Mouse (Mus musculus) neural tube, embryonic 11.5 days (tissue): ENCODE measurements at regions not wholly inside any gene's neighbourhood (a gene's known extent, or its start where the extent isn't known, plus 50 kb on each side); places are given as distances from the start of the nearest gene placed in this dataset.

Experiments used
- ATAC-seq: fragments of 200-750 bp; cut with Nextera tagmentation; 2 replicates; pipeline ENCODE4 v1.8.0; 2017; ENCODE audit warnings: moderate number of reproducible peaks, mild to moderate bottlenecking, moderate TSS enrichment, moderate library complexity; ENCODE audit not compliant: insufficient read depth, low FRiP score, low TSS enrichment
- DNase-seq: peaks from one replicate; pipeline ENCODE4 v3.0.0-alpha.2; 2015; ENCODE audit warnings: low spot score
- H3K27ac ChIP-seq: fragments of 300-500 bp; sonication (generic); 2 replicates; pipeline ENCODE4 v1.5.1; 2014; ENCODE audit warnings: low read depth, mild to moderate bottlenecking, low read length
- H3K27me3 ChIP-seq: fragments of 300-500 bp; sonication (generic); 2 replicates; pipeline ENCODE4 v1.6.1; 2014; ENCODE audit warnings: mild to moderate bottlenecking, low read length, mixed read lengths; ENCODE audit not compliant: control insufficient read depth, insufficient read depth
- H3K36me3 ChIP-seq: fragments of 300-500 bp; sonication (generic); 2 replicates; pipeline ENCODE4 v1.6.1; 2014; ENCODE audit warnings: mild to moderate bottlenecking, low read length, moderate library complexity, mixed read lengths; ENCODE audit not compliant: control insufficient read depth, insufficient read depth
- H3K4me1 ChIP-seq: fragments of 300-500 bp; sonication (generic); 2 replicates; pipeline ENCODE4 v1.6.1; 2014; ENCODE audit warnings: low read length, mixed read lengths; ENCODE audit not compliant: control insufficient read depth, insufficient read depth
- H3K4me2 ChIP-seq: fragments of 300-500 bp; sonication (generic); 2 replicates; pipeline ENCODE4 v1.6.1; 2014; ENCODE audit warnings: low read depth, mild to moderate bottlenecking, moderate library complexity
- H3K4me3 ChIP-seq: fragments of 300-500 bp; sonication (generic); 2 replicates; pipeline ENCODE4 v1.5.1; 2014; ENCODE audit warnings: low read depth, low read length
- H3K9ac ChIP-seq: fragments of 300-500 bp; sonication (generic); 2 replicates; pipeline ENCODE4 v1.6.1; 2014; ENCODE audit warnings: mild to moderate bottlenecking, low read length
- H3K9me3 ChIP-seq: fragments of 300-500 bp; sonication (generic); 2 replicates; pipeline ENCODE4 v1.6.1; 2016; ENCODE audit warnings: low read length; ENCODE audit not compliant: control insufficient read depth
- WGBS: fragments of 180-500 bp; shearing (Covaris S2); extraction: QIAGEN DNeasy Blood & Tissue Kit; methylation state at CpG from one replicate; pipeline ENCODE4 v1.1.7; 2014; 5-methylcytosine and 5-hydroxymethylcytosine counted together

DNA sequence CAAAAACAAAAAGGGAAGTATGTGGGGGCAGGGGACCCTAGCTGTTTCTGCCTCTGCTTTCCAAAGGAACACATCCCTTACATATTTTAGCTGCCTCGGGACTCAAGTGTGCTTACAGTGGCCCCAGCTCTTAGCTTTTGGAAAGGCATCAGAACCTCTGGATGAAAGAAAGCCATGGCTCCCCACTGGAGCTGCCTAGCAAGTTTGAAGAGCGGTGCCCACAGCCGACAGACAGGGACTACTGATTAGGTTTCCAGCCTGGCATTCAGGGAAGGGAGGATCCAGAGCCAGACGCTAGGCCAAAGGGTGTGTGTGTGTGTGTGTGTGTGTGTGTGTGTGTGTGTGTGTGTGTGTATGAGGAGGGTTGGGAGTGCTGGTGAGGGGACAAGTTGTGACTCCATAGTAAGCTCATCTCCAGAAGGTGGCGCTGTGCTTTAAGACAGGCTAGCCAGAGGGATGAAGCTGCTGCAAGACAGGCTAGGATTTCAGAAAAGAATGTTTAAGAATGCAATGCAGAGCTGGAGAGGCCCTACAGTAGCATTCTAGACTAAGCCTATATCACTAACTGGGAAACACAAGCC, 318.9 kb downstream of the Mycn start:
- no peaks in the 10 kb centered on the region for H3K36me3 ChIP-seq
- WGBS = 23% methylated on average over 5 of the region's 5 CpGs
- ATAC-seq (peak; percentile 87), DNase-seq (peak; percentile 88)
- no peaks in the 10 kb centered on the region for H3K27me3 ChIP-seq
- H3K9me3 ChIP-seq = no peaks in the 10 kb centered on the region
- H3K9ac ChIP-seq = no peak overlapping the region
- H3K4me2 ChIP-seq = no peak overlapping the region
- H3K4me3 ChIP-seq = no peak overlapping the region
- H3K27ac ChIP-seq = no peak overlapping the region
- H3K4me1 ChIP-seq = peaks cover 11% of the 10 kb centered on the region

DNA sequence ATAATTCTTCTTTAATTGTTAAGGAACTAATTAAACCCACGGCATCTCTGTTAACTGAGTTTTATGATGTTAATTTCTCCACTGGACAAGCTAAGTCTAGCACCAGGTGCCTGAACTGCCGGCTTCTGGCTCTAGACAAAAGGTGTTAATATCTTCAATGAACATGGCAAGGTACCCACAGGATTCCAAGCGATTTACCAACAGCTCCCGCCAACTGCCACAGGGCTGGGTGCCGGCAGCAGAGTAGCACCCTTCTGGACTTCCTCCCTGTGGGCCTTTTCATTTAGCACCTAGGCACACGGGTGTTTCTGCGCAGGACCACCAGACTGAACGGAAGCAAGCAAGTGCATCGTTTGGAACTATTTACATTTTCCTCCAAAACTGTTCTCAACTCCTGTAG, 320.2 kb downstream of the Mycn start:
- H3K4me1 ChIP-seq = peaks cover 11% of the 10 kb centered on the region
- H3K27me3 ChIP-seq = no peaks in the 10 kb centered on the region
- ATAC-seq (no peak), DNase-seq (no peak)
- 85% methylated on average over 9 of the region's 9 CpGs for WGBS
- H3K9ac ChIP-seq = no peak overlapping the region
- no peak overlapping the region for H3K4me2 ChIP-seq
- H3K27ac ChIP-seq = no peak overlapping the region
- no peak overlapping the region for H3K4me3 ChIP-seq
- H3K36me3 ChIP-seq = no peaks in the 10 kb centered on the region
- no peaks in the 10 kb centered on the region for H3K9me3 ChIP-seq

GRCm38 (mm10) chr12:12620316-12620715, 321.4 kb downstream of the Mycn start:
- no peak overlapping the region for H3K27ac ChIP-seq
- no peak overlapping the region for H3K9ac ChIP-seq
- H3K4me2 ChIP-seq = no peak overlapping the region
- H3K4me1 ChIP-seq = peaks cover 11% of the 10 kb centered on the region
- whole genome bisulfite sequencing = 86% methylated on average over 5 of the region's 5 CpGs
- H3K36me3 ChIP-seq = no peaks in the 10 kb centered on the region
- no peaks in the 10 kb centered on the region for H3K27me3 ChIP-seq
- ATAC-seq (no peak), DNase-seq (no peak)
- no peak overlapping the region for H3K4me3 ChIP-seq
- no peaks in the 10 kb centered on the region for H3K9me3 ChIP-seq

- peaks cover 8% of the 10 kb centered on the region for H3K4me1 ChIP-seq
- no peak overlapping the region for H3K4me3 ChIP-seq
- no peak overlapping the region for H3K4me2 ChIP-seq
- WGBS = 77% methylated on average over 5 of the region's 5 CpGs
- no peaks in the 10 kb centered on the region for H3K27me3 ChIP-seq
- H3K9me3 ChIP-seq = no peaks in the 10 kb centered on the region
- no peak overlapping the region for H3K27ac ChIP-seq
- no peak overlapping the region for H3K9ac ChIP-seq
- DNase-seq (no peak), ATAC-seq (no peak)
- H3K36me3 ChIP-seq = no peaks in the 10 kb centered on the region
Measured at GRCm38 (mm10) chr12:12619431-12619830, 322.3 kb downstream of the Mycn start.

- Histone ChIP-seq H3K36me3 (no peaks in the 10 kb centered on the region), H3K27me3 (no peaks in the 10 kb centered on the region), H3K9ac (no peak overlapping the region), H3K4me1 (no peaks in the 10 kb centered on the region), H3K4me2 (no peak overlapping the region), H3K4me3 (no peak overlapping the region), H3K27ac (no peak overlapping the region), H3K9me3 (no peaks in the 10 kb centered on the region)
- WGBS = 82% methylated on average over 3 of the region's 3 CpGs
- no peak for ATAC-seq
- no peak for DNase-seq
Measured at GRCm38 (mm10) chr12:12612520-12612919, 329.2 kb downstream of the Mycn start.

GRCm38 (mm10) chr12:12610861-12611260, 330.9 kb downstream of the Mycn start:
- H3K27me3 ChIP-seq = no peaks in the 10 kb centered on the region
- no peak for DNase-seq
- no peaks in the 10 kb centered on the region for H3K36me3 ChIP-seq
- no peak overlapping the region for H3K27ac ChIP-seq
- H3K4me3 ChIP-seq = no peak overlapping the region
- H3K4me1 ChIP-seq = no peaks in the 10 kb centered on the region
- 63% methylated on average over 4 of the region's 4 CpGs for WGBS
- H3K9ac ChIP-seq = no peak overlapping the region
- H3K9me3 ChIP-seq = no peaks in the 10 kb centered on the region
- H3K4me2 ChIP-seq = no peak overlapping the region
- ATAC-seq = no peak

GRCm38 (mm10) chr12:12607995-12608394, 333.7 kb downstream of the Mycn start:
- H3K27me3 ChIP-seq = no peaks in the 10 kb centered on the region
- no peaks in the 10 kb centered on the region for H3K36me3 ChIP-seq
- ATAC-seq (no peak), DNase-seq (no peak)
- H3K4me1 ChIP-seq = no peaks in the 10 kb centered on the region
- H3K27ac ChIP-seq = no peak overlapping the region
- H3K9me3 ChIP-seq = no peaks in the 10 kb centered on the region
- H3K4me2 ChIP-seq = no peak overlapping the region
- no peak overlapping the region for H3K4me3 ChIP-seq
- no peak overlapping the region for H3K9ac ChIP-seq
- WGBS = 90% methylated on average over 4 of the region's 4 CpGs

- 93% methylated on average over 6 of the region's 6 CpGs for WGBS
- Histone ChIP-seq H3K36me3 (no peaks in the 10 kb centered on the region), H3K4me1 (no peaks in the 10 kb centered on the region), H3K4me2 (no peak overlapping the region), H3K27me3 (no peaks in the 10 kb centered on the region), H3K9me3 (no peaks in the 10 kb centered on the region), H3K9ac (no peak overlapping the region), H3K4me3 (no peak overlapping the region), H3K27ac (no peak overlapping the region)
- ATAC-seq (no peak), DNase-seq (no peak)
Measured at GRCm38 (mm10) chr12:12606911-12607310, 334.8 kb downstream of the Mycn start.

DNA sequence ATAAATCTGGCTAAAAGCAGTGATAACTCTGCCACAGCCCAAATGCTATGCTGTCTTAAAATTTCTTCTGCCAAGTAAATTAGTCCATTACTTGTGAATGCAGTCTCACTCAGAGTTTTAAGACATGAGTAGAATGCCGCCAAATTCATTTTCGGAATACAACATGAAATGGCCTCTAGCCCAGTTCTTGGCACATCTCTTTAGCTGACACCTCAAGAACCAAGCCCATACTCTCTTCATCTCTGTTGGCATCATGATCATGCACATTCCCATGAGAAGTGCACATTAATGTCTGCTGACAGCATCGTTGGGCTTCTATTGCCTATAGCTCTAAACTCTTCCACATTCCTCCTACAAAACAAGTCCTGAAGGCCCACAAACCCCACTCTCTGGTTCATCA, 336.2 kb downstream of the Mycn start:
- H3K27ac ChIP-seq = no peak overlapping the region
- no peak overlapping the region for H3K9ac ChIP-seq
- 96% methylated on average over 3 of the region's 3 CpGs for WGBS
- no peak for ATAC-seq
- H3K4me3 ChIP-seq = no peak overlapping the region
- H3K4me1 ChIP-seq = no peaks in the 10 kb centered on the region
- H3K36me3 ChIP-seq = no peaks in the 10 kb centered on the region
- H3K9me3 ChIP-seq = no peaks in the 10 kb centered on the region
- H3K27me3 ChIP-seq = no peaks in the 10 kb centered on the region
- H3K4me2 ChIP-seq = no peak overlapping the region
- DNase-seq = no peak
